Mouse (Mus musculus) bone marrow macrophage, adult 2 months (primary cell): ENCODE measurements at regions not wholly inside any gene's neighbourhood (a gene's known extent, or its start where the extent isn't known, plus 50 kb on each side); places are given as distances from the start of the nearest gene placed in this dataset.

Experiments
- H3K27ac ChIP-seq: 2 replicates; pipeline ENCODE4 v1.5.1; 2012; ENCODE audit warnings: low read depth, low read length; ENCODE audit not compliant: insufficient read depth
- H3K4me1 ChIP-seq: 2 replicates; pipeline ENCODE4 v1.6.1; 2012; ENCODE audit warnings: low read length; ENCODE audit not compliant: control insufficient read depth, insufficient read depth
- H3K4me3 ChIP-seq: 2 replicates; pipeline ENCODE4 v1.5.1; 2012; ENCODE audit warnings: mild to moderate bottlenecking, low read length, moderate library complexity; ENCODE audit not compliant: insufficient read depth
- CTCF ChIP-seq: IDR thresholded peaks from 2 replicates; pipeline ENCODE4 v1.5.1; 2012; ENCODE audit warnings: low read depth, mild to moderate bottlenecking, low read length, moderate library complexity
- POLR2A ChIP-seq: IDR thresholded peaks from 2 replicates; pipeline ENCODE4 v1.6.1; 2012; ENCODE audit warnings: mild to moderate bottlenecking, low read depth, low read length, borderline replicate concordance

GRCm38 (mm10) chr3:37965221-37965620, 240.9 kb upstream of the Gm5148 start:
- TF ChIP-seq POLR2A (no peak), CTCF (no peak)
- H3K4me1 ChIP-seq = no peaks in the 10 kb centered on the region
- no peak overlapping the region for H3K27ac ChIP-seq
- no peak overlapping the region for H3K4me3 ChIP-seq

GRCm38 (mm10) chr3:37964083-37964482, 239.8 kb upstream of the Gm5148 start:
- Histone ChIP-seq H3K27ac (no peak overlapping the region), H3K4me1 (no peaks in the 10 kb centered on the region), H3K4me3 (no peak overlapping the region)
- TF ChIP-seq POLR2A = no peak

- TF ChIP-seq POLR2A (no peak), CTCF (no peak)
- H3K4me1 ChIP-seq = no peaks in the 10 kb centered on the region
- H3K27ac ChIP-seq = no peak overlapping the region
- no peak overlapping the region for H3K4me3 ChIP-seq
These were observed 238.5 kb upstream of the Gm5148 start for GRCm38 (mm10) chr3:37962811-37963210.

GRCm38 (mm10) chr3:37962043-37962810, 237.9 kb upstream of the Gm5148 start:
- no peak overlapping the region for H3K27ac ChIP-seq
- TF ChIP-seq CTCF = no peak
- TF ChIP-seq POLR2A = no peak
- no peak overlapping the region for H3K4me3 ChIP-seq
- no peaks in the 10 kb centered on the region for H3K4me1 ChIP-seq

- Histone ChIP-seq H3K27ac (no peak overlapping the region), H3K4me3 (no peak overlapping the region), H3K4me1 (no peaks in the 10 kb centered on the region)
- TF ChIP-seq POLR2A = no peak
- no peak for TF ChIP-seq CTCF
These were observed 234.2 kb upstream of the Gm5148 start for GRCm38 (mm10) chr3:37958361-37958978.

GRCm38 (mm10) chr3:37956543-37956942, 232.3 kb upstream of the Gm5148 start:
- Histone ChIP-seq H3K4me3 (no peak overlapping the region), H3K4me1 (no peaks in the 10 kb centered on the region), H3K27ac (no peak overlapping the region)
- no peak for TF ChIP-seq POLR2A
- no peak for TF ChIP-seq CTCF

GRCm38 (mm10) chr3:37952891-37953290, 228.6 kb upstream of the Gm5148 start:
- no peaks in the 10 kb centered on the region for H3K4me1 ChIP-seq
- no peak for TF ChIP-seq POLR2A
- TF ChIP-seq CTCF = no peak

GRCm38 (mm10) chr3:37952251-37952650, 228.0 kb upstream of the Gm5148 start:
- no peaks in the 10 kb centered on the region for H3K4me1 ChIP-seq
- H3K4me3 ChIP-seq = no peak overlapping the region
- no peak overlapping the region for H3K27ac ChIP-seq
- TF ChIP-seq CTCF (no peak), POLR2A (no peak)

More at GRCm38 (mm10) chr3:37952891-37953290, 228.6 kb upstream of the Gm5148 start:
- Histone ChIP-seq H3K4me3 (no peak overlapping the region), H3K27ac (no peak overlapping the region)

- H3K27ac ChIP-seq = no peak overlapping the region
- H3K4me3 ChIP-seq = no peak overlapping the region
- H3K4me1 ChIP-seq = no peaks in the 10 kb centered on the region
- TF ChIP-seq POLR2A (no peak), CTCF (no peak)
These were observed 219.4 kb upstream of the Gm5148 start for GRCm38 (mm10) chr3:37943661-37944060.

GRCm38 (mm10) chr3:37940016-37940415, 215.7 kb upstream of the Gm5148 start:
- Histone ChIP-seq H3K4me1 (no peaks in the 10 kb centered on the region), H3K4me3 (no peak overlapping the region), H3K27ac (no peak overlapping the region)
- TF ChIP-seq CTCF = no peak
- TF ChIP-seq POLR2A = no peak

GRCm38 (mm10) chr3:37938870-37939269, 214.6 kb upstream of the Gm5148 start:
- no peak overlapping the region for H3K27ac ChIP-seq
- no peaks in the 10 kb centered on the region for H3K4me1 ChIP-seq
- TF ChIP-seq CTCF (no peak), POLR2A (no peak)
- no peak overlapping the region for H3K4me3 ChIP-seq
